Mouse (Mus musculus): ENCODE results near the gene Arhgef7. TPM values are rescaled to one million over a fixed set of nuclear protein-coding genes. Genes with fewer than 3 reads are reported as not detected.

Arhgef7 gene
- polyA plus RNA-seq (2012; ENCODE audit: low replicate concordance), result 23.7 and 28.0 TPM in 2 replicates

GRCm38 (mm10) chr8:11727651-11728481 is at the start of gene Arhgef7:
Gene Arhgef7, plus strand, starts transcription at chr8:11727721.

GRCm38 (mm10) chr8:11701033-11701362 is 26.5 kb upstream of the Arhgef7 start, which contains the start of gene 1700016D06Rik:
Gene 1700016D06Rik, minus strand, starts transcription at chr8:11701063.

GRCm38 (mm10) chr8:11840174-11840573 is 112.7 kb downstream of the Arhgef7 start, which contains the start of gene Tex29:
Gene Tex29, plus strand, starts transcription at chr8:11840474.

Other genes with a start within 250 kb of the Arhgef7 start
- gene Rab20, start 249.0 kb upstream of the Arhgef7 start, polyA plus RNA-seq (2012; ENCODE audit: low replicate concordance), result 11.0 and 15.0 TPM in 2 replicates
- gene Naxd, start 230.2 kb upstream of the Arhgef7 start, polyA plus RNA-seq (2012; ENCODE audit: low replicate concordance), result 29.5 and 50.4 TPM in 2 replicates
- gene Cars2, start 176.9 kb upstream of the Arhgef7 start, polyA plus RNA-seq (2012; ENCODE audit: low replicate concordance), result 22.5 and 34.8 TPM in 2 replicates
- gene Ing1, start 172.2 kb upstream of the Arhgef7 start, polyA plus RNA-seq (2012; ENCODE audit: low replicate concordance), result 43.8 and 65.2 TPM in 2 replicates
- gene Ankrd10, start 92.0 kb upstream of the Arhgef7 start, polyA plus RNA-seq (2012; ENCODE audit: low replicate concordance), result 52.0 and 58.4 TPM in 2 replicates
- gene 1700016D06Rik, start 26.7 kb upstream of the Arhgef7 start, polyA plus RNA-seq (2012; ENCODE audit: low replicate concordance), result not detected in 2 replicates
- not detected in 2 replicates for gene Tex29, start 112.8 kb downstream of the Arhgef7 start, polyA plus RNA-seq (2012; ENCODE audit: low replicate concordance)

Data from hematopoietic multipotent progenitor cell, adult 10-12 weeks (in vitro differentiated cells).